Mouse (Mus musculus) kidney, postnatal 0 days (tissue): ENCODE results near the gene AF067063. TPM values are rescaled to one million over a fixed set of nuclear protein-coding genes. Genes with fewer than 3 reads are reported as not detected.
"Not testable (repeated sequence)": the region's sequence is repeated elsewhere in the genome, so short reads cannot be mapped to it uniquely, and the experiment has no call there.

Experiments used
- ATAC-seq: fragments of 200-750 bp; cut with Nextera tagmentation; replicated peaks from 2 replicates; pipeline ENCODE4 v1.8.0; 2017; ENCODE audit warnings: low read depth, moderate number of reproducible peaks, moderate TSS enrichment, moderate library complexity; ENCODE audit not compliant: low FRiP score
- DNase-seq: peaks from one replicate; pipeline ENCODE4 v3.0.0-alpha.2; 2016; ENCODE audit warnings: low spot score
- H3K27ac ChIP-seq: fragments of 300-500 bp; sonication (generic); 2 replicates; pipeline ENCODE4 v1.5.1; 2014; ENCODE audit warnings: mild to moderate bottlenecking
- H3K27me3 ChIP-seq: fragments of 300-500 bp; sonication (generic); 2 replicates; pipeline ENCODE4 v1.6.1; 2014; ENCODE audit warnings: low read length, mixed read lengths; ENCODE audit not compliant: insufficient read depth
- H3K36me3 ChIP-seq: fragments of 300-500 bp; sonication (generic); 2 replicates; pipeline ENCODE4 v1.6.1; 2014; ENCODE audit warnings: low read length, mixed read lengths; ENCODE audit not compliant: insufficient read depth
- H3K4me1 ChIP-seq: fragments of 300-500 bp; sonication (generic); replicated peaks from 2 replicates; pipeline ENCODE4 v1.6.1; 2014; ENCODE audit warnings: antibody characterized with exemption, low read length, mixed read lengths; ENCODE audit not compliant: insufficient read depth
- H3K4me2 ChIP-seq: fragments of 300-500 bp; sonication (generic); 2 replicates; pipeline ENCODE4 v1.6.1; 2014; ENCODE audit warnings: mild to moderate bottlenecking, low read length, moderate library complexity, mixed read lengths
- H3K4me3 ChIP-seq: fragments of 300-500 bp; sonication (generic); replicated peaks from 2 replicates; pipeline ENCODE4 v1.5.1; 2014; ENCODE audit warnings: low read depth, low read length
- H3K9ac ChIP-seq: fragments of 300-500 bp; sonication (generic); 2 replicates; pipeline ENCODE4 v1.6.1; 2014; ENCODE audit warnings: low read depth, low read length
- H3K9me3 ChIP-seq: fragments of 300-500 bp; sonication (generic); replicated peaks from 2 replicates; pipeline ENCODE4 v1.6.1; 2016; ENCODE audit warnings: low read length, inconsistent platforms, mixed read lengths
- CTCF ChIP-seq: IDR thresholded peaks from 2 replicates; pipeline ENCODE4 v1.5.1; 2016; ENCODE audit warnings: antibody characterized with exemption, low read depth, mild to moderate bottlenecking, moderate library complexity
- WGBS: fragments of 180-500 bp; shearing (Covaris S2); extraction: QIAGEN DNeasy Blood & Tissue Kit; methylation state at CpG from one replicate; pipeline ENCODE4 v1.1.7; 2014; 5-methylcytosine and 5-hydroxymethylcytosine counted together
- polyA plus RNA-seq: library from polyadenylated mRNA; unstranded; fragments of >200 nt; fragmentation: Nextera tagmentation; extraction: Ambion mirVana; gene quantifications from 2 replicates; pipeline ENCODE4 v1.2.1, GENCODE M21; 2015

Gene AF067063
- polyA plus RNA-seq, 1 experiment from 2014 or later = not detected

DNA sequence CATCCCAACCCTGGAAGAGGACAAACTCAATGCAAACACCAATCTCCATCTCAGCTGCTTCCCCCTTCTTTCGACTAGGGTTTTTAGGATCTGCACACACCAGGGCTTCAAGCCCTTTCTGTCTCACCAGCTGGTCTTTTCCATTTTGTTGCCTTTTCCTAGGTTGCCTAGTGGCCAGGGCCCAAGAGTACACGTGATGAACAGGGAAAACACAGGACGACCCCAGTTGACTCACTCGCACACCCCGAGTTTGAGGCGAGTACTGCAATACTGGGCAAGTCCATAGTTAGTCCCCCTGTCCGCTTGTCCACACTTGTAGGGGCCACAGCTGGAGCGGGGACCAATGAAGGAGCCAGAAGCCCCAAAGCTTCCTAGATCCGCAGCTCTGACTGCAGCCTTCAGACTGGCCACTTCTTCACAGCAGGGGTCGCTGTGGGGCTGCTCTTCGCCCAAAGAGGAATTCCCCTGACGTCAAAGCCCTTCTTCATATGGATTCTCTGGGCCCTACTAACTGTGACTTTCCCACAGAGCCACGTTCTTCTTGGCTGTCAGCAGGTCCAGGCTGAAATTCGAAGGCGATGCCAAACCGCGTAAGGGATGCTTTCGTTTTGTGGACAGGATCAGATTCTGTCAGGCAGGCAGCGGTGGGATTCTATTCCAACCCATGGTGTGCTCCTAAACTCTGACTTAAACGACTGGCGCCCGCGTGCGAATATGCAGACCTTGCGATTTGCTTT lies 5.5 kb upstream of the AF067063 start, which contains the start of gene D13Ertd608e:
Gene D13Ertd608e, plus strand, starts transcription at position 687 of the 737 bp plus-strand sequence.
- peak; percentile 61 for TF ChIP-seq CTCF
- H3K4me1 ChIP-seq, H3K36me3 ChIP-seq, H3K4me3 ChIP-seq, H3K9ac ChIP-seq, H3K27me3 ChIP-seq, H3K27ac ChIP-seq, H3K9me3 ChIP-seq: not testable (repeated sequence)
- ATAC-seq (peak; percentile 73), DNase-seq (peak; percentile 66)
- H3K4me2 ChIP-seq = peak within 1 kb of the TSS; percentile 28; the same call in 1 of the 2 replicates
- WGBS = 16% methylated on average over 18 of the region's 25 CpGs

DNA sequence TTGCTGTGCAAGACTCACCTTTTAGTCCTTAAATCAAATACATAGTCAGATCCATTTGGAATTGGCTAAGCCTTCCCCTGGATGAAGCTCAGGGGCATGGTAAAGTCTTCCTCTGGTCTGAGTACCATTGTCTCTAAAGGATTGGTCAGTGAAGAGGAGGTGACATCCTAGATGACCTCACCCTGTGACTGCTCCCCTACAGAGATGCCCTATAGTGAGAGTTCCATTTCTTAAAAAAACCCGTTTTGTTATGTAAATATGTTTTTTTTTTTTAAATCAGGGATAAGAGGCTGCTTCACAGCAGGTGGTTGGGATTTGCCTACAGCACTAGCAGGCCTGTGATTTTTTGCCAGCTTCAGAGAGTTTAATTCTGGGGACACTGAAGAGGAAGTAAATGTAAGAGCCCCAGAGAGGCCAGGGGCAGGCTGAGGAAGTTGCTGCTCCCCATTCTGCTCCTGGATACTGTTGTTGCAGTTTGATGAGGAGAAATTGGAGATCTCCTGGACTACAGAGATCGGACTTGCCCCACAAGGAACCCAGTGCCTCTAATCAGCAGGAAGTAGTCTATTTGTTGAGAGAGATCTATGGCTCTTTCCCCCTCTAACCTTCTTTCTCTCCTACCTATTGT lies 12.3 kb downstream of the AF067063 start:
- no peaks in the 10 kb centered on the region for H3K4me1 ChIP-seq
- H3K9ac ChIP-seq = no peak overlapping the region
- DNase-seq (no peak), ATAC-seq (no peak)
- no peak overlapping the region for H3K27ac ChIP-seq
- H3K27me3 ChIP-seq = no peaks in the 10 kb centered on the region
- H3K9me3 ChIP-seq = no peaks in the 10 kb centered on the region
- no peak for TF ChIP-seq CTCF
- H3K4me2 ChIP-seq = no peak overlapping the region
- WGBS = 46% methylated on average over 2 of the region's 2 CpGs
- no peaks in the 10 kb centered on the region for H3K36me3 ChIP-seq
- H3K4me3 ChIP-seq = no peak overlapping the region

DNA sequence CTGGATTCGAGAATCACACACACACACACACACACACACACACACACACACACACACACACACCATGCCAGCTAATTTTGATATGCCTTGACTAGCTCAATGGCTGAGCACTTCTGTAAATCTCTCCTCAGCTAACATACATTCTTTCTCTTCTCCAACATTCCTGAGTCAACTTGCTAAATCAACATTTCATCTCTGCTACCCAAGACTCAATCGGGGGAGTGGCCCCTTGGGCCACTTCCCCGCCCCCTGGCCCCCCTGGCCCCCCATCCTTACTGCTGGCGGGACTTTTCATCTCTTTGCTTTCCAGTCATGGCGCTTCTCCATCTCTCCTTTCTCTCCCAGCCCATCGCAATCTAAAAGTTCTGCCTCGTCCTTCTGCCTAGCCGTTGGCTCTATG lies 13.2 kb downstream of the AF067063 start:
- no peak overlapping the region for H3K4me3 ChIP-seq
- WGBS = 56% methylated on average over 8 of the region's 8 CpGs
- ATAC-seq (no peak), DNase-seq (no peak)
- no peaks in the 10 kb centered on the region for H3K27me3 ChIP-seq
- H3K4me2 ChIP-seq = no peak overlapping the region
- no peaks in the 10 kb centered on the region for H3K4me1 ChIP-seq
- TF ChIP-seq CTCF = no peak
- no peak overlapping the region for H3K27ac ChIP-seq
- H3K9ac ChIP-seq = no peak overlapping the region
- H3K9me3 ChIP-seq = no peaks in the 10 kb centered on the region
- H3K36me3 ChIP-seq = no peaks in the 10 kb centered on the region

DNA sequence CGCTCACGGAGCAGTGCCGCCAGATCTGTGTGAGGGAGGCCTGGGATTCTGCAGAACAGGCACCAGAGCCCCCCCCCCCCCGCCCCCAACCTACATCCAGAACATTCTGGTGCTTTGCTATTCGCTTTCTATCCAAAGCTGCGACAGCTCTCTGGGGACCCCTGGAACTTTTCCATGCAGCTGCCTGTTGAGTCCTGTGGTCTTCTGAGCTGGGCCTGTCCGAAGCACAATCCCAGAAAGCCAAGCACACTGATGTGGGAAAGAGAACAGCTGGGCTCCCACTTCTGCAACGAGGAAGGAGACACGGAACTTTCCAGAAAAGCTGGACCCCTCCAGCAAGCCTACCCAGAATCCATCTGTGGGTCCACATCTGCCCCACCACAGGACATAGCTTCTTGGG lies 20.0 kb downstream of the AF067063 start:
- ATAC-seq (no peak), DNase-seq (no peak)
- H3K4me3 ChIP-seq = no peak overlapping the region
- no peak for TF ChIP-seq CTCF
- no peak overlapping the region for H3K27ac ChIP-seq
- H3K36me3 ChIP-seq = no peaks in the 10 kb centered on the region
- H3K4me2 ChIP-seq = no peak overlapping the region
- no peak overlapping the region for H3K9ac ChIP-seq
- H3K27me3 ChIP-seq = no peaks in the 10 kb centered on the region
- H3K9me3 ChIP-seq = no peaks in the 10 kb centered on the region
- WGBS = 78% methylated on average over 9 of the region's 9 CpGs
- no peaks in the 10 kb centered on the region for H3K4me1 ChIP-seq

DNA sequence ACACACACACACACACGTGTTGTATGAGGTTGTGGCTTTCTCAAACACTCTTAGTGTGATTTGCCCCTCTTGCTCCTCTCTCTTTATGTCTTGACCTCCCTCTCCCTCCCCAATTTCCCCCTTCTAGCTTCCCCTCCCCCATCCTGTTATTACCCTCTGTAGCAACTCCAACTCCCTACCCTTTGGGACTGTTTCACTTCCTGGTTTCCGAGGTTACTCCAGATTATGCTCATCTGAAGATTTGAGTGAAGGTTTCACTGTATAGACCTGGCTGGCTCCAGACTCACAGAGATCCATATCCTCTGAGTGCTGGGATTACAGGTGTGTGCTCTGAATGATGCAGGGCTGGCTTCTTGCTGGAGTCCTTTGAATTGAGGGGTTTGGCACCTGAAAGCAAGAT lies 21.1 kb downstream of the AF067063 start:
- Histone ChIP-seq H3K36me3 (no peaks in the 10 kb centered on the region), H3K27ac (no peak overlapping the region), H3K27me3 (no peaks in the 10 kb centered on the region), H3K9me3 (no peaks in the 10 kb centered on the region), H3K4me2 (no peak overlapping the region), H3K9ac (no peak overlapping the region), H3K4me1 (no peaks in the 10 kb centered on the region), H3K4me3 (no peak overlapping the region)
- TF ChIP-seq CTCF = no peak
- WGBS = 36% methylated on average over 2 of the region's 2 CpGs
- no peak for ATAC-seq
- DNase-seq = no peak

DNA sequence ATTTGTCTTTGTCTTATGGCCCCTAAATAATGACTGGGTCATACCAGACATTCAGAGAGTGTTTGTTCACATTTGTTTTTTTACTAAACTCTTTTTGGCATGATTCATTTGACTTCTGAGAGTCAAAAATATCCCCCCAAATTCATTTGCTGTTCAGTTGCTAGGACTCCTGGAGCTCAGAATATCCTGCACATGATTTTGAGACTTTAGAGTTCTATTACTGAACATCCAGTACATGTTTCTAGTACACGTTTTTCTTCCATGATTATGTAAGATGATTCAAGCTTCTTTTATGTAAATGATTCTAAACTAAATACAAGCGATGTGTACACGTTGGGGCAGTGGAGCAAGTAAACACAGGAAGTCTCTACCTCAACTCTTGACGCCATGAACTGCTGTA lies 32.4 kb downstream of the AF067063 start:
- no peak for ATAC-seq
- Histone ChIP-seq H3K9ac (no peak overlapping the region), H3K4me3 (no peak overlapping the region), H3K27ac (no peak overlapping the region), H3K36me3 (no peaks in the 10 kb centered on the region), H3K27me3 (no peaks in the 10 kb centered on the region), H3K4me1 (no peaks in the 10 kb centered on the region), H3K4me2 (no peak overlapping the region), H3K9me3 (no peaks in the 10 kb centered on the region)
- DNase-seq = no peak
- 58% methylated on average over 4 of the region's 4 CpGs for WGBS
- TF ChIP-seq CTCF = no peak
